9 mouse cellular contexts compared by ENCODE assay signal in genomic region chr10:97436662-97437061, GRCm38 (mm10). TPM values are rescaled to one million over a fixed set of nuclear protein-coding genes. Genes with fewer than 3 reads are reported as not detected.
DNase-seq lines count a peak whose midpoint lies in the region; ATAC-seq and TF ChIP-seq lines count a peak whose summit lies in the region.
"Had no signal": no experiment of that assay in that cellular context is flagged by ENCODE, and none has a peak within 500 bp of the region (broad histone marks: within the 10 kb centered on the region; RNA-seq: fewer than 3 reads in every experiment).

No protein-coding gene starts in this region.

- no peak overlapping the region for H3K27ac ChIP-seq in intestine, postnatal 0 days (ENCODE audit: low read depth, low read length)

- no peak overlapping the region for H3K4me3 ChIP-seq in lung, adult 2 months (replicated peaks; ENCODE audit: extremely low read depth, low read depth, low read length)
- H3K4me3 ChIP-seq in intestine, postnatal 0 days (ENCODE audit: low read depth, low read length): no peak overlapping the region

- H3K9ac ChIP-seq in intestine, postnatal 0 days (ENCODE audit: low read depth, low read length): no peak overlapping the region

- no peaks in the 10 kb centered on the region for H3K36me3 ChIP-seq in intestine, postnatal 0 days (ENCODE audit: control insufficient read depth, insufficient read depth)

- H3K9me3 ChIP-seq in intestine, postnatal 0 days (ENCODE audit: control insufficient read depth): no peaks in the 10 kb centered on the region

- DNase-seq in cerebellum, postnatal 14 days: peak; percentile 24 to 27
- DNase-seq in Muller cell, postnatal 12 days (ENCODE audit: inconsistent ontology term): peak; percentile 69
- peak; percentile 49 for DNase-seq in gastrocnemius, postnatal 25 days
- peak; percentile 5 for DNase-seq in lung, adult 2 months
- no peak for DNase-seq in kidney, adult 9 months

- no peak for TF ChIP-seq CTCF in lung, adult 2 months (IDR thresholded peaks at IDR 0.05; ENCODE audit: insufficient read depth, low read length)
- no peak for TF ChIP-seq CTCF in intestine, postnatal 0 days (IDR thresholded peaks at IDR 0.05; ENCODE audit: low read depth)

- ATAC-seq in cerebellum, adult (ENCODE audit: insufficient number of reproducible peaks, low FRiP score, low TSS enrichment): no peak
- ATAC-seq in inflammation-experienced regulatory T-cells, adult 6 months: no peak
- no peak for ATAC-seq in intestine, postnatal 0 days

- no peak overlapping the region for H3K4me2 ChIP-seq in intestine, postnatal 0 days (replicated peaks; ENCODE audit: low read depth)

- 30% methylated on average over 5 of the region's 5 CpGs for WGBS in lung, adult 2 months
- 78% methylated on average over 5 of the region's 5 CpGs for WGBS in intestine, postnatal 0 days

- H3K4me1 ChIP-seq in lung, adult 2 months (ENCODE audit: control insufficient read depth, insufficient read depth, low read length): no peaks in the 10 kb centered on the region
- H3K4me1 ChIP-seq in intestine, postnatal 0 days (replicated peaks; ENCODE audit: control insufficient read depth, insufficient read depth, low read length): no peaks in the 10 kb centered on the region

- no peak for TF ChIP-seq POLR2A in lung, adult 2 months (IDR thresholded peaks at IDR 0.05; ENCODE audit: borderline replicate concordance, extremely low read depth, low read depth, low read length)

- H3K27me3 ChIP-seq in intestine, postnatal 0 days (replicated peaks; ENCODE audit: control insufficient read depth, insufficient read depth, low read length): no peaks in the 10 kb centered on the region
- H3K27me3 ChIP-seq: CH12.LX had no signal

RNA-seq across cellular contexts. Expression of gene Dcn, which starts 42.7 kb away (rescaled TPM):
- total RNA-seq in gastrocnemius, postnatal 25 days (2021): 100 to 1,000 TPM; 257 to 303 TPM
- 105 and 154 TPM in 2 replicates for polyA plus RNA-seq in lung, adult 2 months (2012; rRNA removed)
- not detected for polyA plus RNA-seq in inflammation-experienced regulatory T-cells, adult 6 months (2017; shearing (Covaris generic))
- 353 and 355 TPM in 2 replicates for polyA plus RNA-seq in intestine, postnatal 0 days (2015; fragmentation: Nextera tagmentation; extraction: Ambion mirVana)
- total RNA-seq: CH12.LX had no signal

Comparison
In these comparisons a context has a peak if more than half of its experiments do, and no peak if none do; other contexts are left out.
1. RNA of gene Dcn, which starts 42.7 kb away (polyA plus RNA-seq): 353 to 355 TPM in intestine, postnatal 0 days and 105 to 154 TPM in lung, adult 2 months; not detected in inflammation-experienced regulatory T-cells, adult 6 months; every median in the first group is over 100 times any median in the second.